Mouse (Mus musculus): ENCODE measurements around the gene Angel1.

The Angel1 gene
- long read RNA-seq, experiment 1, partial matches to known transcripts = 0 of 1 reads
- long read RNA-seq, experiment 1, other reads (novel, unspliced or antisense) = 1 of 1 reads
- long read RNA-seq, experiment 2 = 0 reads

- intact Hi-C loops (cut with DNase I) = no loop called here
Observed at GRCm38 (mm10) chr12:86726120-86726640, at the start of gene Angel1. TSS of gene Angel1 (minus strand) at chr12:86726460.

GRCm38 (mm10) chr12:86775561-86776280 is 49.5 kb upstream of the Angel1 start:
- intact Hi-C loops (cut with DNase I) = no loop called here

GRCm38 (mm10) chr12:86772551-86772950 is 46.3 kb upstream of the Angel1 start:
- intact Hi-C loops (cut with DNase I) = loop anchor here (1.0 kb wide), 1 partner anchor 152 kb away; no protein-coding TSS in a partner anchor

GRCm38 (mm10) chr12:86771823-86772427 is 45.7 kb upstream of the Angel1 start:
- intact Hi-C loops (cut with DNase I) = loop anchor here (1.0 kb wide), 1 partner anchor 152 kb away; no protein-coding TSS in a partner anchor

GRCm38 (mm10) chr12:86770927-86771326 is 44.7 kb upstream of the Angel1 start:
- intact Hi-C loops (cut with DNase I) = no loop called here

GRCm38 (mm10) chr12:86770261-86770670 is 44.0 kb upstream of the Angel1 start:
- intact Hi-C loops (cut with DNase I) = no loop called here

GRCm38 (mm10) chr12:86769819-86770218 is 43.6 kb upstream of the Angel1 start:
- intact Hi-C loops (cut with DNase I) = loop anchor here (2.0 kb wide), 3 partner anchors 153 to 283 kb away; no protein-coding TSS in a partner anchor

- intact Hi-C loops (cut with DNase I) = loop anchor here (2.0 kb wide), 3 partner anchors 154 to 284 kb away; no protein-coding TSS in a partner anchor
Observed at GRCm38 (mm10) chr12:86768986-86769580, 42.8 kb upstream of the Angel1 start.

GRCm38 (mm10) chr12:86767868-86768631 is 41.8 kb upstream of the Angel1 start:
- intact Hi-C loops (cut with DNase I) = loop anchor here (2.0 kb wide), 3 partner anchors 155 to 285 kb away; no protein-coding TSS in a partner anchor

GRCm38 (mm10) chr12:86766467-86766866 is 40.2 kb upstream of the Angel1 start:
- intact Hi-C loops (cut with DNase I) = no loop called here

- intact Hi-C loops (cut with DNase I) = no loop called here
Observed at GRCm38 (mm10) chr12:86764060-86764459, 37.8 kb upstream of the Angel1 start.

- intact Hi-C loops (cut with DNase I) = no loop called here
Observed at GRCm38 (mm10) chr12:86761036-86761435, 34.8 kb upstream of the Angel1 start.

GRCm38 (mm10) chr12:86734319-86734810 is 8.1 kb upstream of the Angel1 start, which contains the start of gene Lrrc74a:
TSS of gene Lrrc74a (plus strand) at chr12:86734369.
- intact Hi-C loops (cut with DNase I) = no loop called here

- intact Hi-C loops (cut with DNase I) = no loop called here
Observed at GRCm38 (mm10) chr12:86725706-86726105, 554 bp downstream of the Angel1 start.

- intact Hi-C loops (cut with DNase I) = no loop called here
Observed at GRCm38 (mm10) chr12:86724300-86724699, 2.0 kb downstream of the Angel1 start.

- intact Hi-C loops (cut with DNase I) = no loop called here
Observed at GRCm38 (mm10) chr12:86721453-86721852, 4.8 kb downstream of the Angel1 start.

GRCm38 (mm10) chr12:86719961-86720639 is 6.2 kb downstream of the Angel1 start:
- intact Hi-C loops (cut with DNase I) = no loop called here

- intact Hi-C loops (cut with DNase I) = no loop called here
Observed at GRCm38 (mm10) chr12:86716962-86717361, 9.3 kb downstream of the Angel1 start.

- intact Hi-C loops (cut with DNase I) = no loop called here
Observed at GRCm38 (mm10) chr12:86715401-86715800, 10.9 kb downstream of the Angel1 start.

- intact Hi-C loops (cut with DNase I) = no loop called here
Observed at GRCm38 (mm10) chr12:86714026-86714425, 12.2 kb downstream of the Angel1 start.
